ENCODE assay signal across 17 mouse cellular contexts in the genomic region with DNA sequence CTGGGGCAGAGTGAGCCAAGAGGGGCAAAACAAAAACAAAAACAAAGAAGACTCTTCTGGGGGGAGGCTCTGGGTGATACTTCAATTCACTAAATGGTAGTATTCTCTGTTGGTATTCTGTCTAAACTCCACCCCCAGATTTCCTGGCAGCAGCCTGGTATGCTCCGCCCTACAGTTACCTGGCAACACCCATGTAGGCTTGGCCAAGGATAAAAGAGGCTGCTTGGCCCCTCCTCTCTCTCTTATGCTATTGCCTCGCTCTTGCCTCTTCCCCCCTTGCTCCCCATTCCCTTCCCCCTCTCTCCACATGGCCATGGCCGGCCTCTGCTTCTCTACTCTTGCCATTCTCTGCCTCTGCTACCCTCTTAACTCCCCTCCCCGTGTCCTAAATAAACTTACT.
DNase-seq lines count a peak whose midpoint lies in the region; ATAC-seq and TF ChIP-seq lines count a peak whose summit lies in the region.
"Had no signal": no experiment of that assay in that cellular context is flagged by ENCODE, and none has a peak within 500 bp of the region (broad histone marks: within the 10 kb centered on the region; RNA-seq: fewer than 3 reads in every experiment).

No protein-coding gene starts in this region.

- in situ Hi-C loops in ES-E14 (cut with MboI; ENCODE audit: low sequenced_read_pairs in 2 of 2, unreplicated experiment in 2 of 2) = no loop called here

- no peak overlapping the region for H3K9ac ChIP-seq in forebrain, postnatal 0 days
- peak overlapping the region; percentile 38; the same call in 1 of the 2 replicates for H3K9ac ChIP-seq in ES-E14 (ENCODE audit: insufficient read depth, low read depth, low read length, poor library complexity, severe bottlenecking)
- H3K9ac ChIP-seq in forebrain, embryonic 16.5 days (replicated peaks; ENCODE audit: low read depth, low read length) = no peak overlapping the region
- no peak overlapping the region for H3K9ac ChIP-seq in midbrain, embryonic 12.5 days (replicated peaks)
- H3K9ac ChIP-seq: embryonic facial prominence, embryonic 15.5 days; intestine, embryonic 15.5 days; liver, embryonic 13.5 days had no signal

- no peak overlapping the region for H3K4me2 ChIP-seq in forebrain, postnatal 0 days (ENCODE audit: low read depth)
- no peak overlapping the region for H3K4me2 ChIP-seq in forebrain, embryonic 16.5 days (ENCODE audit: low read length)
- H3K4me2 ChIP-seq in midbrain, embryonic 12.5 days (replicated peaks) = no peak overlapping the region
- H3K4me2 ChIP-seq: embryonic facial prominence, embryonic 15.5 days; intestine, embryonic 15.5 days; liver, embryonic 13.5 days had no signal

- no peaks in the 10 kb centered on the region for H3K9me3 ChIP-seq in forebrain, embryonic 10.5 days
- no peaks in the 10 kb centered on the region for H3K9me3 ChIP-seq in forebrain, postnatal 0 days (ENCODE audit: low read length)
- H3K9me3 ChIP-seq in ES-E14 (ENCODE audit: control insufficient read depth, insufficient read depth, low read depth, low read length) = no peaks in the 10 kb centered on the region
- H3K9me3 ChIP-seq in forebrain, embryonic 16.5 days (ENCODE audit: control insufficient read depth, low read length) = no peaks in the 10 kb centered on the region
- H3K9me3 ChIP-seq in midbrain, embryonic 12.5 days = no peaks in the 10 kb centered on the region
- H3K9me3 ChIP-seq: embryonic facial prominence, embryonic 15.5 days; intestine, embryonic 15.5 days; liver, embryonic 13.5 days had no signal

- WGBS in forebrain, embryonic 10.5 days = 61% methylated on average over 4 of the region's 4 CpGs
- 70% methylated on average over 4 of the region's 4 CpGs for WGBS in forebrain, postnatal 0 days
- WGBS in forebrain, embryonic 16.5 days = 57% methylated on average over 4 of the region's 4 CpGs
- 66% methylated on average over 4 of the region's 4 CpGs for WGBS in midbrain, embryonic 12.5 days

- intact Hi-C loops in left cerebral cortex, postnatal 10 days (cut with DNase I) = no loop called here

- no peaks in the 10 kb centered on the region for H3K27me3 ChIP-seq in forebrain, embryonic 10.5 days (ENCODE audit: poor library complexity, severe bottlenecking)
- no peaks in the 10 kb centered on the region for H3K27me3 ChIP-seq in forebrain, postnatal 0 days (ENCODE audit: insufficient read depth, low read length)
- H3K27me3 ChIP-seq in forebrain, embryonic 16.5 days (replicated peaks; ENCODE audit: control insufficient read depth, insufficient read depth, low read length) = no peaks in the 10 kb centered on the region
- H3K27me3 ChIP-seq in midbrain, embryonic 12.5 days = no peaks in the 10 kb centered on the region
- H3K27me3 ChIP-seq: embryonic facial prominence, embryonic 15.5 days; intestine, embryonic 15.5 days; liver, embryonic 13.5 days had no signal

- H3K4me1 ChIP-seq in forebrain, embryonic 10.5 days = peaks cover 47% of the 10 kb centered on the region
- no peaks in the 10 kb centered on the region for H3K4me1 ChIP-seq in forebrain, postnatal 0 days (ENCODE audit: insufficient read depth)
- H3K4me1 ChIP-seq in ES-E14 (ENCODE audit: control insufficient read depth in 2 of 2, insufficient read depth in 2 of 2, low read length in 2 of 2, poor library complexity in 1 of 2) = peaks cover 3 to 16% of the 10 kb centered on the region in 2 experiments; a peak in 2 of 4 replicates
- peaks cover 13% of the 10 kb centered on the region for H3K4me1 ChIP-seq in forebrain, embryonic 16.5 days (replicated peaks; ENCODE audit: control insufficient read depth, insufficient read depth, low read length)
- peaks cover 35% of the 10 kb centered on the region for H3K4me1 ChIP-seq in midbrain, embryonic 12.5 days
- H3K4me1 ChIP-seq: intestine, embryonic 15.5 days; liver, embryonic 13.5 days had no signal

- 0 out of 2 replicates have a peak overlapping the region, but pooled peaks have one; percentile 25 for H3K27ac ChIP-seq in forebrain, embryonic 10.5 days
- H3K27ac ChIP-seq in forebrain, postnatal 0 days (ENCODE audit: low read depth, low read length) = no peak overlapping the region
- 0 out of 2 replicates have a peak overlapping the region, but pooled peaks have one; percentile 22 for H3K27ac ChIP-seq in ES-E14 (ENCODE audit: insufficient read depth, low read depth, low read length, poor library complexity, severe bottlenecking)
- no peak overlapping the region for H3K27ac ChIP-seq in forebrain, embryonic 16.5 days (ENCODE audit: low read length)
- H3K27ac ChIP-seq in midbrain, embryonic 12.5 days (replicated peaks) = no peak overlapping the region
- H3K27ac ChIP-seq: embryonic facial prominence, embryonic 15.5 days; intestine, embryonic 15.5 days; liver, embryonic 13.5 days had no signal

- H3K4me3 ChIP-seq in forebrain, embryonic 10.5 days = no peak overlapping the region
- H3K4me3 ChIP-seq in forebrain, postnatal 0 days (ENCODE audit: low read depth, low read length) = no peak overlapping the region
- peak overlapping the region; percentile 21 to 60; a peak in 3 of 4 replicates for H3K4me3 ChIP-seq in ES-E14 (ENCODE audit: insufficient read depth in 1 of 2, low read depth in 1 of 2, low read length in 2 of 2, poor library complexity in 1 of 2, severe bottlenecking in 1 of 2)
- no peak overlapping the region for H3K4me3 ChIP-seq in forebrain, embryonic 16.5 days (replicated peaks; ENCODE audit: low read length)
- H3K4me3 ChIP-seq in midbrain, embryonic 12.5 days = no peak overlapping the region
- H3K4me3 ChIP-seq: embryonic facial prominence, embryonic 15.5 days; intestine, embryonic 15.5 days; liver, embryonic 13.5 days had no signal

- TF ChIP-seq CTCF in forebrain, postnatal 0 days (IDR thresholded peaks at IDR 0.05; ENCODE audit: low read depth) = no peak

- DNase-seq in forebrain, embryonic 10.5 days (ENCODE audit: extremely low spot score, low spot score) = no peak
- DNase-seq in forebrain, postnatal 0 days = no peak
- DNase-seq in ES-E14 (ENCODE audit: low read depth, low spot score) = peak; percentile 56
- no peak for DNase-seq in spleen, adult 18-20 months
- DNase-seq in left cerebral cortex, postnatal 10 days (ENCODE audit: extremely low spot score in 1 of 2, low spot score in 2 of 2) = no peak
- no peak for DNase-seq in ovary, adult 18-20 months (ENCODE audit: low spot score)
- DNase-seq: adrenal gland, postnatal 36 days; kidney, postnatal 25 days; left cerebral cortex, postnatal 4 days; liver, embryonic 13.5 days; lung, postnatal 10 days; right cerebral cortex, postnatal 4 days; thymus, postnatal 25 days had no signal

- no peak for ATAC-seq in forebrain, postnatal 0 days
- ATAC-seq in forebrain, embryonic 16.5 days = peak; percentile 58
- ATAC-seq in midbrain, embryonic 12.5 days (ENCODE audit: low FRiP score, low read depth) = peak; percentile 41
- ATAC-seq: intestine, embryonic 15.5 days had no signal

- H3K36me3 ChIP-seq in forebrain, embryonic 10.5 days (replicated peaks) = no peaks in the 10 kb centered on the region
- H3K36me3 ChIP-seq in forebrain, postnatal 0 days (ENCODE audit: insufficient read depth) = no peaks in the 10 kb centered on the region
- no peaks in the 10 kb centered on the region for H3K36me3 ChIP-seq in ES-E14 (ENCODE audit: control insufficient read depth, insufficient read depth, low read length, poor library complexity, severe bottlenecking)
- no peaks in the 10 kb centered on the region for H3K36me3 ChIP-seq in forebrain, embryonic 16.5 days (ENCODE audit: control insufficient read depth, insufficient read depth)
- no peaks in the 10 kb centered on the region for H3K36me3 ChIP-seq in midbrain, embryonic 12.5 days
- H3K36me3 ChIP-seq: embryonic facial prominence, embryonic 15.5 days; intestine, embryonic 15.5 days; liver, embryonic 13.5 days had no signal

TF ChIP-seq in ES-E14, 5 proteins besides CTCF, POLR2A, EP300 and RAD21:
- TF ChIP-seq ZC3H11A (IDR thresholded peaks at IDR 0.05; ENCODE audit: borderline replicate concordance, low read depth, low read length) = no peak
- TF ChIP-seq HCFC1 (IDR thresholded peaks at IDR 0.05; ENCODE audit: borderline replicate concordance, insufficient read depth, low read length) = no peak
- no peak for TF ChIP-seq MAFK (IDR thresholded peaks at IDR 0.05; ENCODE audit: insufficient read depth, low read depth, low read length)
- no peak for TF ChIP-seq ZNF384 (IDR thresholded peaks at IDR 0.05; ENCODE audit: low read depth, low read length)
- TF ChIP-seq CHD2 (IDR thresholded peaks at IDR 0.05; ENCODE audit: low read depth, low read length) = no peak
TF ChIP-seq in ES-E14: peak in this region for 0.

Comparison
In these comparisons a context has a peak if more than half of its experiments do, and no peak if none do; other contexts are left out.
1. H3K27ac ChIP-seq: peak in forebrain, embryonic 10.5 days (single experiment) and ES-E14 (single experiment); none in forebrain, postnatal 0 days (single experiment), forebrain, embryonic 16.5 days (single experiment) and midbrain, embryonic 12.5 days (single experiment).
2. H3K4me3 ChIP-seq: peak in ES-E14 (2 of 2); none in forebrain, embryonic 10.5 days (single experiment), forebrain, postnatal 0 days (single experiment), forebrain, embryonic 16.5 days (single experiment) and midbrain, embryonic 12.5 days (single experiment).